Mouse (Mus musculus) hindbrain, embryonic 14.5 days (tissue): ENCODE data around the gene Uba52. TPM values are rescaled to one million over a fixed set of nuclear protein-coding genes. Genes with fewer than 3 reads are reported as not detected.
A peak's percentile ranks its signal among the peaks of the same experiment; 100 is the strongest.

Source experiments
- ATAC-seq: fragments of 200-750 bp; cut with Nextera tagmentation; 2 replicates; pipeline ENCODE4 v1.8.0; 2017; ENCODE audit warnings: moderate number of reproducible peaks, mild to moderate bottlenecking, moderate TSS enrichment, moderate library complexity; ENCODE audit not compliant: low FRiP score
- DNase-seq: peaks from one replicate; pipeline ENCODE4 v3.0.0-alpha.2; 2015; ENCODE audit warnings: low spot score
- H3K27ac ChIP-seq: fragments of 300-500 bp; sonication (generic); 2 replicates; pipeline ENCODE4 v1.5.1; 2014; ENCODE audit warnings: mild to moderate bottlenecking, moderate library complexity
- H3K27me3 ChIP-seq: fragments of 300-500 bp; sonication (generic); 2 replicates; pipeline ENCODE4 v1.6.1; 2014; ENCODE audit warnings: mild to moderate bottlenecking, low read length, mixed read lengths; ENCODE audit not compliant: control insufficient read depth, insufficient read depth
- H3K36me3 ChIP-seq: fragments of 300-500 bp; sonication (generic); replicated peaks from 2 replicates; pipeline ENCODE4 v1.6.1; 2014; ENCODE audit not compliant: control insufficient read depth, insufficient read depth
- H3K4me1 ChIP-seq: fragments of 300-500 bp; sonication (generic); replicated peaks from 2 replicates; pipeline ENCODE4 v1.6.1; 2014; ENCODE audit warnings: antibody characterized with exemption, low read length, mixed read lengths; ENCODE audit not compliant: control insufficient read depth, insufficient read depth
- H3K4me2 ChIP-seq: fragments of 300-500 bp; sonication (generic); replicated peaks from 2 replicates; pipeline ENCODE4 v1.6.1; 2014; ENCODE audit warnings: mild to moderate bottlenecking, moderate library complexity
- H3K4me3 ChIP-seq: fragments of 300-500 bp; sonication (generic); replicated peaks from 2 replicates; pipeline ENCODE4 v1.5.1; 2014; ENCODE audit warnings: mild to moderate bottlenecking, low read length
- H3K9ac ChIP-seq: fragments of 300-500 bp; sonication (generic); 2 replicates; pipeline ENCODE4 v1.6.1; 2014
- H3K9me3 ChIP-seq: fragments of 300-500 bp; sonication (generic); 2 replicates; pipeline ENCODE4 v1.6.1; 2016; ENCODE audit warnings: low read length; ENCODE audit not compliant: control insufficient read depth
- whole genome bisulfite sequencing: fragments of 180-500 bp; shearing (Covaris S2); extraction: QIAGEN DNeasy Blood & Tissue Kit; methylation state at CpG from one replicate; pipeline ENCODE4 v1.1.7; 2014; 5-methylcytosine and 5-hydroxymethylcytosine counted together
- polyA plus RNA-seq: library from polyadenylated mRNA; unstranded; fragments of >200 nt; fragmentation: Nextera tagmentation; extraction: Ambion mirVana; gene quantifications from 2 replicates; pipeline ENCODE4 v1.2.1, GENCODE M21; 2014

The Uba52 gene
- polyA plus RNA-seq, 1 experiment from 2014 or later = 778 TPM

- H3K4me2 ChIP-seq = no peak overlapping the region
- no peak overlapping the region for H3K4me3 ChIP-seq
- ATAC-seq (no peak), DNase-seq (no peak)
- H3K27me3 ChIP-seq = peaks cover 58% of the 10 kb centered on the region
- WGBS = 74% methylated on average over 3 of the region's 3 CpGs
- no peaks in the 10 kb centered on the region for H3K9me3 ChIP-seq
- H3K36me3 ChIP-seq = peaks cover 16% of the 10 kb centered on the region
- no peak overlapping the region for H3K27ac ChIP-seq
- 0 out of 2 replicates have a peak, but pooled peaks cover 5% of the 10 kb centered on the region for H3K4me1 ChIP-seq
- H3K9ac ChIP-seq = no peak overlapping the region
Measured at GRCm38 (mm10) chr8:70481908-70482307, 28.7 kb downstream of the Uba52 start.

GRCm38 (mm10) chr8:70477269-70477982, 33.2 kb downstream of the Uba52 start:
- Histone ChIP-seq H3K4me2 (peak overlapping the region; percentile 92), H3K27me3 (peaks cover 21% of the 10 kb centered on the region; the same call in 1 of the 2 replicates), H3K4me3 (peak overlapping the region; percentile 62), H3K27ac (no peak overlapping the region), H3K4me1 (peaks cover 15% of the 10 kb centered on the region), H3K36me3 (no peaks in the 10 kb centered on the region), H3K9ac (no peak overlapping the region), H3K9me3 (no peaks in the 10 kb centered on the region)
- DNase-seq (no peak), ATAC-seq (peak; percentile 18)
- under 1% methylated on average over 21 of the region's 21 CpGs for WGBS

DNA sequence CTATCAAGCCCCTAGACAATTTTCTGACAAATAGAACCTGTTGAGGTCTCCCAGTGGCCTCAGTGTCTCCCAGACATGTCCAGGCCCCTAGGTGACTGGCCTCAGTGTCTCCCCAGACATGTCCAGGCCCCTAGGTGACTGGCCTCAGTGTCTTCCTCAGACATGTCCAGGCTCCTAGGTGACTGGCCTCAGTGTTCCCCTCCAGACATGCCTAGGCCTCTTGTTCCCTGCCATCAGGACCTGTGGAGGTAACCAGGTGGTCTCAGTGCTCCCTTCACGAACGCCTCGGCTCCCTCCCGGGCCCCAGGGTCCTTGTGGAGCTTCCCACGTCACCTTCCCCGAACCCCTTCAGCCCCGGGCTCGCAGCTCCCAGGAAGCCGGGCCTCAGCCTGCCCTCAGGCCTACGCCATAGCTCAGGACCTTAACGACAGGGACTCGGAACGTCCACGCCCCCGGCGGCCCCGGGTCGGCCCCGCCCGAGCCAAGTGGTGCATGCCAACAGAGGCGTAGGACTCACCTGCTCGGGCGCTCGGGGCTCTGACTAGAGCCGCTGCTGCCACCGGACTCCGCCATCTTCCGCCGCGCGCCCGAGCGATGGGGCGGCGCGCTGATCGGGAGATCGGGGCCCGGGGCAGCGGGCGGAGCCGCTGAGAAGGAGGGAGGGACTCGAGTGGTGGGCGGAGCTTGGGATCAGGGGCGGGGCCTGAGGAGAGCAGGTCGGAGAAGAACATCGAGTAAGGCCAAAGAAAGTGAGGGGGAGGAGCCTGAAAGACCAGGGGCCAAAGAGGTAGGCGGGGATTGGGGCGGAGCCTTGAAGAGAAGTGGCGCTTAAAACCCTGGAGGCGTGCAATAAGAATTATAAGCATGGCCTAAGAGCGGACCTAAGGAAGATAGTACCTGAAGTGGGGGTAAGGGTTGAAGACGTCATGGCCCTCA, 34.0 kb downstream of the Uba52 start, which contains the start of gene Klhl26:
TSS of gene Klhl26 (minus strand) at position 636 of the 936 bp plus-strand sequence.
- H3K4me2 ChIP-seq = peak within 1 kb of the TSS; percentile 92

GRCm38 (mm10) chr8:70471856-70472255, 38.7 kb downstream of the Uba52 start:
- Histone ChIP-seq H3K9ac (no peak overlapping the region), H3K27ac (no peak overlapping the region), H3K27me3 (no peaks in the 10 kb centered on the region), H3K4me1 (peaks cover 26% of the 10 kb centered on the region), H3K4me2 (no peak overlapping the region), H3K4me3 (no peak overlapping the region), H3K36me3 (no peaks in the 10 kb centered on the region), H3K9me3 (no peaks in the 10 kb centered on the region)
- DNase-seq (no peak), ATAC-seq (no peak)
- 95% methylated on average over 7 of the region's 7 CpGs for WGBS

More for the DNA sequence above, 34.0 kb downstream of the Uba52 start, which contains the start of gene Klhl26:
- DNase-seq (peak; percentile 89), ATAC-seq (peak; percentile 91)
- WGBS = under 1% methylated on average over 53 of the region's 53 CpGs
- peak within 1 kb of the TSS; percentile 62 for H3K4me3 ChIP-seq
- H3K36me3 ChIP-seq = no peaks in the 10 kb centered on the region
- H3K9me3 ChIP-seq = no peaks in the 10 kb centered on the region
- peaks cover 15% of the 10 kb centered on the region for H3K4me1 ChIP-seq
- no peak within 1 kb of the TSS for H3K27ac ChIP-seq
- H3K9ac ChIP-seq = peak within 1 kb of the TSS; percentile 82
- peaks cover 12% of the 10 kb centered on the region; the same call in 1 of the 2 replicates for H3K27me3 ChIP-seq

DNA sequence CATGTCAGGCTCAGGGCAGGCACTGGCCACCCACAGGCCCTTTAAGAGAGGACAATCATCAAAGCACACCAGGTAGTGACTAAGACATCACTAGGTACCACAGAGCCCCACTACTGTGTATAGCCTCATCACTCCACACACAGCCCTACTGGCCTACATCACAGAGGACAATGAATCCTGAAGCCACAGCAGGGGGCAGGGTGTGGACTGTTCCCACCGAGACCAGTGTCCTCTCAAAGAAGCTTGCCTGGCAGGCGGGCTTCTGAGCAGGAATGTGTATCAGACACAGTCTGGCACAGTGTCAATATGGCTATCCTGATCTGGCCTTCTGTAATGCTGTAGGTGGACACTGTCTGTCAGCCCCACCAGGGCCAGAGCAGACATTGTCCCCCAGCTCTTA, 40.7 kb downstream of the Uba52 start:
- ATAC-seq = no peak
- no peak for DNase-seq
- no peaks in the 10 kb centered on the region for H3K27me3 ChIP-seq
- no peak overlapping the region for H3K4me2 ChIP-seq
- no peaks in the 10 kb centered on the region for H3K9me3 ChIP-seq
- peaks cover 12% of the 10 kb centered on the region; the same call in 1 of the 2 replicates for H3K4me1 ChIP-seq
- H3K4me3 ChIP-seq = no peak overlapping the region
- no peaks in the 10 kb centered on the region for H3K36me3 ChIP-seq
- no peak overlapping the region for H3K9ac ChIP-seq
- H3K27ac ChIP-seq = no peak overlapping the region
- WGBS = 54% methylated on average over 2 of the region's 2 CpGs

- no peaks in the 10 kb centered on the region for H3K36me3 ChIP-seq
- no peak overlapping the region for H3K9ac ChIP-seq
- no peak overlapping the region for H3K27ac ChIP-seq
- no peaks in the 10 kb centered on the region for H3K9me3 ChIP-seq
- H3K4me3 ChIP-seq = no peak overlapping the region
- peak; percentile 29; the same call in 1 of the 2 replicates for ATAC-seq
- H3K4me1 ChIP-seq = peaks cover 12% of the 10 kb centered on the region; the same call in 1 of the 2 replicates
- H3K27me3 ChIP-seq = no peaks in the 10 kb centered on the region
- 45% methylated on average over 10 of the region's 10 CpGs for WGBS
- no peak for DNase-seq
- no peak overlapping the region for H3K4me2 ChIP-seq
Measured at GRCm38 (mm10) chr8:70469295-70469916, 41.2 kb downstream of the Uba52 start.

- DNase-seq = no peak
- H3K9me3 ChIP-seq = no peaks in the 10 kb centered on the region
- WGBS = 94% methylated on average over 4 of the region's 4 CpGs
- ATAC-seq = no peak
- no peak overlapping the region for H3K4me3 ChIP-seq
- peaks cover 12% of the 10 kb centered on the region; the same call in 1 of the 2 replicates for H3K4me1 ChIP-seq
- no peaks in the 10 kb centered on the region for H3K36me3 ChIP-seq
- H3K9ac ChIP-seq = no peak overlapping the region
- no peak overlapping the region for H3K27ac ChIP-seq
- no peaks in the 10 kb centered on the region for H3K27me3 ChIP-seq
- no peak overlapping the region for H3K4me2 ChIP-seq
Measured at GRCm38 (mm10) chr8:70468733-70469132, 41.9 kb downstream of the Uba52 start.

GRCm38 (mm10) chr8:70467907-70468306, 42.7 kb downstream of the Uba52 start:
- Histone ChIP-seq H3K27me3 (no peaks in the 10 kb centered on the region), H3K9me3 (no peaks in the 10 kb centered on the region), H3K9ac (no peak overlapping the region), H3K36me3 (no peaks in the 10 kb centered on the region), H3K4me2 (no peak overlapping the region), H3K27ac (no peak overlapping the region), H3K4me1 (peaks cover 12% of the 10 kb centered on the region; the same call in 1 of the 2 replicates), H3K4me3 (no peak overlapping the region)
- no peak for DNase-seq
- WGBS = 76% methylated on average over 1 of the region's 1 CpGs
- no peak for ATAC-seq
